Mouse (Mus musculus): Measurements from ENCODE around the gene Fam169b. TPM values are rescaled to one million over a fixed set of nuclear protein-coding genes. Genes with fewer than 3 reads are reported as not detected.
"Not testable (repeated sequence)": the region's sequence is repeated elsewhere in the genome, so short reads cannot be mapped to it uniquely, and the experiment has no call there.

Fam169b gene
- total and polyA plus RNA-seq, 2 experiments from 2014 or later, result 0.12 to 0.14 TPM

- DNase-seq (no peak), ATAC-seq (no peak)
- Histone ChIP-seq H3K4me2 (ENCODE audit: low read depth) (no peak overlapping the region), H3K4me1 (ENCODE audit: insufficient read depth) (peaks cover 7% of the 10 kb centered on the region; the same call in 1 of the 2 replicates), H3K36me3 (ENCODE audit: insufficient read depth) (no peaks in the 10 kb centered on the region), H3K27me3 (ENCODE audit: insufficient read depth, low read length) (no peaks in the 10 kb centered on the region; the same call in none of the 2 replicates), H3K9ac (no peak overlapping the region), H3K9me3 (ENCODE audit: low read length) (no peaks in the 10 kb centered on the region), H3K4me3 (ENCODE audit: low read depth, low read length) (no peak overlapping the region), H3K27ac (ENCODE audit: low read depth, low read length) (no peak overlapping the region)
- TF ChIP-seq CTCF (IDR thresholded peaks at IDR 0.05; ENCODE audit: low read depth), result no peak
- 36% methylated on average over 4 of the region's 4 CpGs for WGBS
These were observed 4.2 kb downstream of the Fam169b start for GRCm38 (mm10) chr7:68277897-68278270.

DNA sequence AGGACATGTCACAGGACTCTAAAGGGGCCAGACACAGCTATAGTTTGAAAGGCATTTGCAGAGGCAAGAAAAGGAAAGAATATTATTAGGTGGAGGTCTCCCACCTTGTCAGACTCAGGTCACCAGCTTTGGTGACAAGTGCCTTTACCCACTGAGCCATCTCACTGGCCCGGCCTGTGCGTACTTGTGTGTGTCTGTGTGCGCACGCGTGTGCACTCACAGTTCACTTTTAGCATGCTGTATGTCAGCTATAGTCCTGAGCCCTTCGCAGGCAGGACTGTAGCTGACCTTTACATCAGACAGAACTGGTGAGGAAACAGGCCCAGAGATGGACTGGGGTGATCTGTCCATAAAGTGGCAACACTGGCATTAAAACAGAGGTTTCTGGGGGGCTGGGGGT, 4.7 kb downstream of the Fam169b start:
- no peak for TF ChIP-seq CTCF (IDR thresholded peaks at IDR 0.05; ENCODE audit: low read depth)
- Histone ChIP-seq H3K4me1 (ENCODE audit: insufficient read depth) (peaks cover 7% of the 10 kb centered on the region; the same call in 1 of the 2 replicates), H3K27ac (ENCODE audit: low read depth, low read length) (no peak overlapping the region), H3K27me3 (ENCODE audit: insufficient read depth, low read length) (no peaks in the 10 kb centered on the region; the same call in none of the 2 replicates), H3K36me3 (ENCODE audit: insufficient read depth) (no peaks in the 10 kb centered on the region), H3K9ac (no peak overlapping the region), H3K9me3 (ENCODE audit: low read length) (no peaks in the 10 kb centered on the region), H3K4me3 (ENCODE audit: low read depth, low read length) (no peak overlapping the region), H3K4me2 (ENCODE audit: low read depth) (no peak overlapping the region)
- ATAC-seq (no peak), DNase-seq (no peak)
- WGBS, result 93% methylated on average over 6 of the region's 6 CpGs

DNA sequence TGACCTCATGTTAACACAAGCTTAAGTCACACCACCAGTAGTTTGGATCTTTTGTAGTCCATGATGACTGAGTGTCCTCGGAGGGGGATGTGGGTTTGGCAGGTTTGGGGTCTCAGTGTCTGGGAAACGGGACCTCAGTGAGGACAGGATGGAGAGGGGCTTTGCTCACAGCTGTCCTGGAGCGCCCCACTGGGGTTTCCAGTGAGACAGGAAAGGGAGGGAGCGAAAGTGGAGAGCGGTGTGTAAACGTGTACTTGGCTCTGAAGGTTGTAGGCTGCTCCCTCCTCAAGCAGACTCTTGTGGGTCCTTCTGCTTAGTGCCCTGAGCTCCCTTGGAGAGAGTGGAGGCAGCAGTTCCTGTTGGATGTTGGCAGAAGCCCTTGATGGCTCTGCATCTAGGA, 5.3 kb downstream of the Fam169b start:
- Histone ChIP-seq H3K4me2 (ENCODE audit: low read depth) (no peak overlapping the region), H3K9me3 (ENCODE audit: low read length) (no peaks in the 10 kb centered on the region), H3K9ac (no peak overlapping the region), H3K27me3 (ENCODE audit: insufficient read depth, low read length) (no peaks in the 10 kb centered on the region; the same call in none of the 2 replicates), H3K4me3 (ENCODE audit: low read depth, low read length) (no peak overlapping the region), H3K4me1 (ENCODE audit: insufficient read depth) (peaks cover 7% of the 10 kb centered on the region; the same call in 1 of the 2 replicates), H3K27ac (ENCODE audit: low read depth, low read length) (no peak overlapping the region), H3K36me3 (ENCODE audit: insufficient read depth) (no peaks in the 10 kb centered on the region)
- WGBS, result 82% methylated on average over 6 of the region's 6 CpGs
- TF ChIP-seq CTCF (IDR thresholded peaks at IDR 0.05; ENCODE audit: low read depth), result no peak
- no peak for ATAC-seq
- no peak for DNase-seq

GRCm38 (mm10) chr7:68279481-68279880, 5.8 kb downstream of the Fam169b start:
- peaks cover 7% of the 10 kb centered on the region; the same call in 1 of the 2 replicates for H3K4me1 ChIP-seq (ENCODE audit: insufficient read depth)
- no peaks in the 10 kb centered on the region for H3K36me3 ChIP-seq (ENCODE audit: insufficient read depth)
- no peak for DNase-seq
- no peak overlapping the region for H3K27ac ChIP-seq (ENCODE audit: low read depth, low read length)
- no peak overlapping the region for H3K4me2 ChIP-seq (ENCODE audit: low read depth)
- no peaks in the 10 kb centered on the region; the same call in none of the 2 replicates for H3K27me3 ChIP-seq (ENCODE audit: insufficient read depth, low read length)
- H3K4me3 ChIP-seq (ENCODE audit: low read depth, low read length), result no peak overlapping the region
- WGBS, result 92% methylated on average over 7 of the region's 7 CpGs
- no peak overlapping the region for H3K9ac ChIP-seq
- no peak for TF ChIP-seq CTCF (IDR thresholded peaks at IDR 0.05; ENCODE audit: low read depth)
- ATAC-seq, result no peak
- no peaks in the 10 kb centered on the region for H3K9me3 ChIP-seq (ENCODE audit: low read length)

- Histone ChIP-seq H3K9me3 (ENCODE audit: low read length) (no peaks in the 10 kb centered on the region), H3K4me3 (ENCODE audit: low read depth, low read length) (no peak overlapping the region), H3K36me3 (ENCODE audit: insufficient read depth) (no peaks in the 10 kb centered on the region), H3K4me2 (ENCODE audit: low read depth) (no peak overlapping the region), H3K9ac (no peak overlapping the region), H3K4me1 (ENCODE audit: insufficient read depth) (peaks cover 7% of the 10 kb centered on the region; the same call in 1 of the 2 replicates), H3K27me3 (ENCODE audit: insufficient read depth, low read length) (no peaks in the 10 kb centered on the region; the same call in none of the 2 replicates), H3K27ac (ENCODE audit: low read depth, low read length) (no peak overlapping the region)
- TF ChIP-seq CTCF (IDR thresholded peaks at IDR 0.05; ENCODE audit: low read depth), result no peak
- DNase-seq, result no peak
- 87% methylated on average over 19 of the region's 19 CpGs for WGBS
- ATAC-seq, result no peak
These were observed 6.8 kb downstream of the Fam169b start for GRCm38 (mm10) chr7:68280352-68280869.

DNA sequence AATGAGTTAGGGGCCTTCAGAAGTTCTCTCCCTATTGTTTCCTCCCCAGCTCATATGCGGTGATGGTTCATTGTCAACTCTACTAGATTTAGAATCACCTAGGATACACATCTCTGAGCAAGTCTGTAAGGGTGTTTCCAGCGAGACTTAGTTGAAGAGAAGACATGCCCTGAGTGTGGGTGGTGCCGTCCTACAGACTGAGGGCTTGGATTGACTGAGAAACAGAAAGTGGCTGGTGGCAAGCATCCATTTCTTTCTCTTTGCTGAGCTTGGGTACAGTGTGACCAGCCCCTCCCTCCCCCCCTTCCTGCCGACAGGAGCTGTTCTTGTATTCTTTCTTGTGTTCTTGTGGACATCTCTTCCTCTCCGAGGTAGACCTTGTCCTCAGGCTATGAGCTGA, 7.7 kb downstream of the Fam169b start:
- no peaks in the 10 kb centered on the region for H3K36me3 ChIP-seq (ENCODE audit: insufficient read depth)
- ATAC-seq (no peak), DNase-seq (no peak)
- H3K4me2 ChIP-seq (ENCODE audit: low read depth), result no peak overlapping the region
- H3K4me3 ChIP-seq (ENCODE audit: low read depth, low read length), result no peak overlapping the region
- WGBS, result 68% methylated on average over 5 of the region's 5 CpGs
- H3K9me3 ChIP-seq (ENCODE audit: low read length), result no peaks in the 10 kb centered on the region
- H3K9ac ChIP-seq, result no peak overlapping the region
- no peak overlapping the region for H3K27ac ChIP-seq (ENCODE audit: low read depth, low read length)
- no peaks in the 10 kb centered on the region; the same call in 1 of the 2 replicates for H3K4me1 ChIP-seq (ENCODE audit: insufficient read depth)
- H3K27me3 ChIP-seq (ENCODE audit: insufficient read depth, low read length), result no peaks in the 10 kb centered on the region; the same call in 1 of the 2 replicates
- no peak for TF ChIP-seq CTCF (IDR thresholded peaks at IDR 0.05; ENCODE audit: low read depth)

DNA sequence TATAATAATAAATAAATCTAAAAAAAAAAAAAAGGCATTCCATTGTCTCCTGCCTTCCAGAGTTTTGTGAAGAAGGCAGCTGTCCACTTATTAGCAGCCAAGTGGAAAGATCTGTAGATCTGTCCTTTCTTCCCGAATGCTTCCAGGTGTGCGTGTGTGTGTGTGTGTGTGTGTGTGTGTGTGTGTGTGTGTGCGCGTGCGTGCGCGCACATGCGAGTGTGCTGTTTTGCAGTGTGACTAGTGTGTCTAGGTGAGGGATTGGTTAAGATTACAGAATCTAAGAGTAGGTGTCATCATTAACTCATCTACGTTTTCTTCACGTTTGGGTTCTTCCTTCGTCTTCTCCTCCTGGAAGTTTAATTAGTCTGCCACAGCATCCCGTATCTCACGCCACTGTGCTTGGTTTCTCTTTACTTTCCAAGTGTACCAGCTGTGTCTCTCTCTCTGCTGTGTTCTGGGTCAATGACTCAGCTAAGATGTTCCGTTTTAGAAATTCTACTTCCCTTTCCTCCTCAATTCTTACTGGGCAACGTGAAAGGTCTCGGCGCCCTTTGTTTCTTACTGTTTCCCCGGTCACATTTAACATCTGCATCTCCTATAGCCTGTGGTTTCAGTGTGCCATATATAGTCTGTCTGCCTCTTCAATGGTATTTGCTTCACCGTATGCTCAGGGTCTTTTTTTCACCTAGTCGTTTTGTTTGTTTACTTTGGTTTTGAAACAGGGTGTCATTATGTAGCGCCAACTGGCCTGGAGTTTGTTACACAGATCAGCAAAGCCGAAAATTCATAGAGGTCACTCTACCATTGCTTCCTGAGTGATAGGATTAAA, 8.9 kb downstream of the Fam169b start:
- H3K4me2 ChIP-seq (ENCODE audit: low read depth), result no peak overlapping the region
- ATAC-seq (no peak), DNase-seq (no peak)

DNA sequence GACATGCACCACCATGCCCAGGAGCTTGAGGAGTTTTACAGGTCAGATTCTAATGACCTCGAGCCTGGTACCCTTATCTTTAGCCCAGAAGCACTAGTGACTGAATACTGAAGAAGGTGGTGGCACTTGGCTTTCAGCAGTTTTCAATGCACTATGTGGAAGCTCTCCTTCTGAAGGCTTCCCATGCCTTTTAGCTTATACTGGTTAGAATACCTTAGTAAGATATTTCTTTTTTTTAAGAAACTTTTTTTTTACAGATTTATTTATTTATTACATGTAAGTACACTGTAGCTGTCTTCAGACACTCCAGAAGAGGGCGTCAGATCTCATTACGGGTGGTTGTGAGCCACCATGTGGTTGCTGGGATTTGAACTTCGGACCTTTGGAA, 9.5 kb downstream of the Fam169b start:
- DNase-seq; H3K4me2 ChIP-seq (ENCODE audit: low read depth); H3K27me3 ChIP-seq (ENCODE audit: insufficient read depth, low read length); H3K36me3 ChIP-seq (ENCODE audit: insufficient read depth); H3K9me3 ChIP-seq (ENCODE audit: low read length); H3K27ac ChIP-seq (ENCODE audit: low read depth, low read length); H3K4me1 ChIP-seq (ENCODE audit: insufficient read depth); H3K9ac ChIP-seq; H3K4me3 ChIP-seq (ENCODE audit: low read depth, low read length); ATAC-seq: not testable (repeated sequence)
- WGBS, result 86% methylated on average over 4 of the region's 4 CpGs

More for the DNA sequence above, 8.9 kb downstream of the Fam169b start:
- H3K4me1 ChIP-seq (ENCODE audit: insufficient read depth), result no peaks in the 10 kb centered on the region
- H3K27ac ChIP-seq (ENCODE audit: low read depth, low read length), result no peak overlapping the region
- H3K4me3 ChIP-seq (ENCODE audit: low read depth, low read length), result no peak overlapping the region
- no peak overlapping the region for H3K9ac ChIP-seq
- 89% methylated on average over 22 of the region's 22 CpGs for WGBS
- H3K9me3 ChIP-seq (ENCODE audit: low read length), result no peaks in the 10 kb centered on the region
- TF ChIP-seq CTCF (IDR thresholded peaks at IDR 0.05; ENCODE audit: low read depth), result no peak
- no peaks in the 10 kb centered on the region for H3K27me3 ChIP-seq (ENCODE audit: insufficient read depth, low read length)
- no peaks in the 10 kb centered on the region for H3K36me3 ChIP-seq (ENCODE audit: insufficient read depth)
